Mouse (Mus musculus) Patski (cell line): ENCODE data around the gene Efr3b. TPM values are rescaled to one million over a fixed set of nuclear protein-coding genes. Genes with fewer than 3 reads are reported as not detected.

ENCODE experiments used
- ATAC-seq: fragments of 100-300 bp; one replicate; pipeline ENCODE4 v1.8.0; 2021
- CTCF ChIA-PET: fragments of 350-600 bp; sonication (Branson Sonifier 250); formaldehyde crosslinking; loops from one replicate; lab custom pipeline; 2022; ENCODE audit warnings: inconsistent platforms; lab: Charles Lee
- POLR2A ChIA-PET: fragments of 350-600 bp; sonication (Branson Sonifier 250); formaldehyde crosslinking; loops from one replicate; lab custom pipeline; 2022; ENCODE audit warnings: antibody characterized with exemption, inconsistent platforms; lab: Charles Lee
- DNase-seq: peaks from one replicate; pipeline ENCODE4 v3.0.0-alpha.2; 2011; ENCODE audit warnings: low read depth, low spot score
- H3K27me3 ChIP-seq: fragments of 371-371 bp; one replicate; pipeline ENCODE4 v1.5.1; 2021
- CTCF ChIP-seq: fragments of 100-300 bp; IDR thresholded peaks from one replicate; pipeline ENCODE4 v1.5.1; 2021
- in situ Hi-C: fragments of 300-500 bp; cut with MboI; formaldehyde crosslinking; loops from 3 replicates; pipeline ENCODE4 v1.11.1; 2018; ENCODE audit warnings: low pct_unique_long_range_greater_than_20kb, mixed read lengths
- polyA plus RNA-seq: library from polyadenylated mRNA; unstranded; gene quantifications from one replicate; pipeline ENCODE4 v1.2.3, GENCODE M21; 2021

Efr3b gene
- polyA plus RNA-seq, 1 experiment from 2014 or later, result 0.10 TPM

GRCm38 (mm10) chr12:4011715-4012114, 27.0 kb downstream of the Efr3b start:
- no peak for DNase-seq
- ATAC-seq, result no peak
- peaks cover 45% of the 10 kb centered on the region for H3K27me3 ChIP-seq
- ChIA-PET POLR2A (no interaction called here), CTCF (no interaction called here)
- in situ Hi-C loops, result no loop called here
- no peak for TF ChIP-seq CTCF

DNA sequence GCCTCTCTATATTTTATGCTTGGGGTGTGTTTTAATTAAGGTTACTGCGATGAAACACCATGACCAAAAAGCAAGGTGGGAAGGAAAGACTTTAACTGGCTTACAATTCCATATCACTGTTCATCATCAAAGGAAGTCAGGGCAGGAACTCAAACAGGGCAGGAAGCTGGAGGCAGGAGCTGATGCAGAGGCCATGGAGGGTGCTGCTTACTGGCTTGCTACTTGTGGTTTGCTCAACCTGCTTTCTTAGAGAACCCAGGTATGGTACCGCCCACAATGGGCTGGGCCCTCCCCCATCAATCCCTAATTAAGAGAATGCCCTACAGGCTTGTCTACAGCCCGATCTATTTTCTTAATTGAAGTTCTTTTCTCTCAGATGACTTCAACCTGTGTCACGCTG, 27.4 kb downstream of the Efr3b start:
- in situ Hi-C loops, result no loop called here
- ATAC-seq (no peak), DNase-seq (no peak)
- ChIA-PET CTCF (no interaction called here), POLR2A (no interaction called here)
- no peak for TF ChIP-seq CTCF
- H3K27me3 ChIP-seq, result peaks cover 41% of the 10 kb centered on the region

DNA sequence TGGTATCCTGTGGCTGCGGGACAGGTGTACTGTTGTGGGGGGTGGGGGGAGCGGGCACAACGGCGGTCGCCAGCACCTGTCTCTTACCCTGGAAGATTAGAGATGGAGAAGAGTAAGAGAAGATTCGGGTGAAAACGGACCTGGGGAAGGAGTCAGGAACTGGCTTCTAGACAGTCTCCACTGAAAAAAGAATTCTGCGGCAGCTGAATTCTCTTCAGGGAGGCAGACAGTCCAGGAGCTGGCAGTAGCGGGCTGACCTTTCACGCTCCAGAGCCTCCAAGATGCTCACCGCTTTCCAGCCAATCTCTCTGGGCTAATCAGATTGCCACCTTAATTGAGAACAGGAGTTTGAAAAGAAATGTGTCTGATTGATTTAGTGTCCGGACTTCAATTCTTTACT, 30.0 kb downstream of the Efr3b start:
- POLR2A ChIA-PET, result no interaction called here
- in situ Hi-C loops, result no loop called here
- ATAC-seq (no peak), DNase-seq (no peak)
- no peak for TF ChIP-seq CTCF
- peaks cover 19% of the 10 kb centered on the region for H3K27me3 ChIP-seq
- CTCF ChIA-PET, result no interaction called here

DNA sequence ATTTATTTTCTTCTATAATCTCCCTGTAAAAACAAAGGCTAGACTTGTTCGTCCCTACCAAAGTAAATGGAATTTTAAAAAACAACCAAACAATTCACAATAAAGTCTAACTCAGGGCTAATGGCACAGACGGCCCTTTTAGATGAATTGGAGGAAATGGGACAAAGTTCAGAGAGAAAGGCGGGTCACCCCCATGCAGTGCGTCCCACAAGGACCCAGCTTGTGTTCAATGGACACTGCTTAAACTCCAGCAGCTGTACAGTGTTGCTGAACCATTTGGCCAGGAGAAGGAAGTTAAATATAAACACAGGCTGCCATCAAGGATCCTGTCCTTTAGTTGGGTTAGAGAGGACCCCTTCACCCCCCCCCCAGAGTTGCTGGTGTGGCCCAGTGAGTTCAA, 30.9 kb downstream of the Efr3b start:
- POLR2A ChIA-PET, result no interaction called here
- DNase-seq (no peak), ATAC-seq (no peak)
- in situ Hi-C loops, result no loop called here
- TF ChIP-seq CTCF, result no peak
- CTCF ChIA-PET, result no interaction called here
- H3K27me3 ChIP-seq, result peaks cover 19% of the 10 kb centered on the region

DNA sequence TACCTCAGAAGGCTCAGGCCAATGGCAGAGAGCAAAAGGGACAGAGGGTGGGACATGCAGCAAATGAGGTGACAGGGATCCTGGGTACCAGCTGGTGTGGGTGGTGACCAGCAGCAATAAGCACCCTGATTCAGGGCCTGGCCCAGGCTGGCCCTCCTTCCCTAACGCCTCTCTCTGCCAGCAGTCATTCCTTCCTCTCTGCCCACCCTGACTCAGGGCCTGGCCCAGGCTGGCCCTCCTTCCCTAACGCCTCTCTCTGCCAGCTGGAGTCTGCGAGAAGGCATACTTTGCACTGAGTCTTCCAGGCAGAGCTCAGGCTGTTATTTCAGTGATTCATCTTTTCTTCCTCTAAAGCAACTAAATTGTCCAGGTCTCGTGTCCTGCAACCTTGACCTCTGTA, 31.5 kb downstream of the Efr3b start:
- peaks cover 19% of the 10 kb centered on the region for H3K27me3 ChIP-seq
- ChIA-PET CTCF (no interaction called here), POLR2A (no interaction called here)
- no peak for TF ChIP-seq CTCF
- ATAC-seq (no peak), DNase-seq (no peak)
- in situ Hi-C loops, result no loop called here

DNA sequence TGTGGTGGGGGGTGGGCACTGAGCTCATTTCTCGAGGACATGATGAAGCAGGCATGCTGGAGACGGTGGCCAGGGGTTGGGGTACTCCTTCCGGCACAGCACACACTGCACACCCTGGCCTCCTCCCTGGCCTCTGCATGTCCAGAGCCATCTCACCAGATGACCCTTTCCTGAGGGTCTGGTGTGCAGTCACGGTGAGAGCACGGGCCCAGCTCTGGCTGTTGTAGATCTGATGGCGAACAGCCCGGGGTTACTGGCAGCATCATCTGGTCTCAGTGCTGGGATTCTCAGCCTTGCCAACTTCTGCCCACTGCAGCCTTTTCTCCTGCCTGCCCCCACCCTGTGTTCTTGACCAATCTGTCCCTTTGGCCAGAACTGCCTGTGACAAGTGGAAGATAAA, 32.6 kb downstream of the Efr3b start:
- DNase-seq (no peak), ATAC-seq (no peak)
- in situ Hi-C loops, result no loop called here

DNA sequence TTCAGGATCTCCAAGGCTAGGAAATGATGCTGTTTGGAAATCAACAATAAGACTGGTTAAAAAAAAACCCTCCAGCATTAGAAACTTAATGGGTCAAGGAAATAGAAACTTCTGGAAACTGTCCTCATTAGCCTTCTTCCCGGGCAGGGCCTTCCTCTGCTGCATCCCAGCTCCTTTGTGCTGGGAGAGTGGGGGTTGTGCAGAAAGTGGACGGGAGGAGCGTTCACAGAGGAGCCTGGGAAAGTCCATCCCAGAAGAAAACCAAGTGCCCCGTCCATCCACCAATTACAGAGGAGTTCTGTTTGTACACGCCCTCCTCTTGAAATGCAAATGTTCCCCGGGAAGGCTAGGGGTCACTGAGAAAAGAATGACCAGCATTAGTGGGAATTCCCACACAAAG, 34.1 kb downstream of the Efr3b start:
- ATAC-seq (no peak), DNase-seq (no peak)
- peaks cover 12% of the 10 kb centered on the region for H3K27me3 ChIP-seq
- no peak for TF ChIP-seq CTCF
- CTCF ChIA-PET, result no interaction called here
- POLR2A ChIA-PET, result no interaction called here
- in situ Hi-C loops, result no loop called here

More for the DNA sequence above, 32.6 kb downstream of the Efr3b start:
- ChIA-PET CTCF (no interaction called here), POLR2A (no interaction called here)
- H3K27me3 ChIP-seq, result peaks cover 11% of the 10 kb centered on the region
- TF ChIP-seq CTCF, result no peak

- TF ChIP-seq CTCF, result no peak
- POLR2A ChIA-PET, result no interaction called here
- H3K27me3 ChIP-seq, result peaks cover 11% of the 10 kb centered on the region
- CTCF ChIA-PET, result no interaction called here
- ATAC-seq, result no peak
- DNase-seq, result no peak
- in situ Hi-C loops, result no loop called here
Observed at GRCm38 (mm10) chr12:4000406-4000805, 38.3 kb downstream of the Efr3b start.

GRCm38 (mm10) chr12:3996749-3997148, 42.0 kb downstream of the Efr3b start:
- H3K27me3 ChIP-seq, result peaks cover 11% of the 10 kb centered on the region
- POLR2A ChIA-PET, result no interaction called here
- DNase-seq (no peak), ATAC-seq (no peak)
- CTCF ChIA-PET, result no interaction called here
- in situ Hi-C loops, result no loop called here
- TF ChIP-seq CTCF, result no peak

DNA sequence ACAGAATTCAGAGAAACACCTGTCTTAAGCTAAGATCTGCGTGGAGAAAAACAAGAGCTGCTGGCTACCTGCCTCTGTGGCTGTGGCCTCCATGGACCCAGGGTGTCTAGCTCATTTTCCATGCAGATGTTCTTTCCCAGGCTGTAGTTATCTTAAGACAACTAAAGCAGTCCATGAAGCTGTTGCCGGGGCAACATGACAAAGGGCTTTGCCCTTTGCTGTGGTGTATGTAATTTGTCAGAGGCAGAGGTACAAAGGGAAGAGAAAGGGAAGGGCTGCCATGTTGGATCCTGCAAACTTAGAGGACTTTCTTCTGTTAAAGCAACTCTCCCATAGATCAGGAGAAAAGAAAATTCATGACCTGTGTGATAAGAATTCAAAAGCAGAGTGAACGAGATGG, 47.7 kb downstream of the Efr3b start:
- in situ Hi-C loops, result no loop called here
- ATAC-seq (no peak), DNase-seq (no peak)
- peaks cover 7% of the 10 kb centered on the region for H3K27me3 ChIP-seq
- no peak for TF ChIP-seq CTCF
- ChIA-PET CTCF (no interaction called here), POLR2A (no interaction called here)

GRCm38 (mm10) chr12:3989943-3990342, 48.8 kb downstream of the Efr3b start:
- in situ Hi-C loops, result no loop called here
- no peak for ATAC-seq
- DNase-seq, result no peak
- TF ChIP-seq CTCF, result no peak
- H3K27me3 ChIP-seq, result peaks cover 13% of the 10 kb centered on the region
- POLR2A ChIA-PET, result no interaction called here
- CTCF ChIA-PET, result no interaction called here

DNA sequence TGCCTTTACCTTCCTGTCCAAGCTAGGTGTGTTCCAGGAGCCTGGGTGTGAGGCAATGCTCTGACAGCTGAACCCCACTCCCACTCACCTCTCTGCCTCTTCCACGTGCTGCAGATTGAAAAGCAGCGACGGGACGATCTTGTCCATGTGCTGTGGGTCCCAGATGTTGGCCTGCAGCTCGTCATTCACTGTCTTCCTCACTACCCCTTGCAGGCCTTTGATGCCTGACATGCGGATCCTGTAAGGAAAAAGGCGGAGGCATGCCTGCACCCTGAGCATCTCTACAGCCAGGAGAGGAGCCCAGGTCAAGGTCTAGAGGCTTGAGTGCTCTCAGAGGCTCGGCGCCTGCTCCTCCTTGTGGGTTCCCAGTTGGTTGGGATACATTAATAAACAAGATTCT, 54.3 kb downstream of the Efr3b start:
- no peak for TF ChIP-seq CTCF
- CTCF ChIA-PET, result interaction anchor here (0.8 to 1.5 kb wide), 6 partner anchors 8 to 59 kb away, joined by 3 to 4 read pairs (median 3); no protein-coding TSS in a partner anchor
- in situ Hi-C loops, result loop anchor here (5.0 kb wide), 1 partner anchor 93 kb away; no protein-coding TSS in a partner anchor
- ATAC-seq (no peak), DNase-seq (no peak)
- H3K27me3 ChIP-seq, result peaks cover 25% of the 10 kb centered on the region
- POLR2A ChIA-PET, result no interaction called here
